Mouse (Mus musculus): ENCODE measurements around the gene Ccdc32.
A peak's percentile ranks its signal among the peaks of the same experiment; 100 is the strongest.

Ccdc32 gene

DNA sequence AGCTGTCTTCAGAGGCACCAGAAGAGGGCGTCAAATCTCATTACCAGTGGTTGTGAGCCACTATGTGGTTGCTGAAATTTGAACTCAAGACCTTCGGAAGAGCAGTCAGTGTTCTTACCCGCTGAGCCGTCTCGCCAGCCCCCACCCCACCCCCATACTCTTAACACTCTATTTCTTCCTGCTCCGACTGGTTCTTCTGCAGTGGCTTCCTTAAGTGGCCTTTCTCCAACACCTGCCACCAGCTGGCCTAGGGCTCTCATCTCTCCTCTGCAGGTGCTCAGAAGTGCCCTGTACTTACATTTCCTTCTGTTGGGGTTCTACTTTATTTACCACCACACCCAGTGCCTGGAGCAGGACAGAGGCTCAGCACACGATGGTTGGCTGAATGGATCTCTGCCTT lies 14.2 kb downstream of the Ccdc32 start:
- no peak for DNase-seq

- DNase-seq: no peak
Observed at GRCm38 (mm10) chr2:119009376-119009775, 19.8 kb downstream of the Ccdc32 start.

GRCm38 (mm10) chr2:119006886-119007285 lies 22.3 kb downstream of the Ccdc32 start:
- DNase-seq: no peak

DNA sequence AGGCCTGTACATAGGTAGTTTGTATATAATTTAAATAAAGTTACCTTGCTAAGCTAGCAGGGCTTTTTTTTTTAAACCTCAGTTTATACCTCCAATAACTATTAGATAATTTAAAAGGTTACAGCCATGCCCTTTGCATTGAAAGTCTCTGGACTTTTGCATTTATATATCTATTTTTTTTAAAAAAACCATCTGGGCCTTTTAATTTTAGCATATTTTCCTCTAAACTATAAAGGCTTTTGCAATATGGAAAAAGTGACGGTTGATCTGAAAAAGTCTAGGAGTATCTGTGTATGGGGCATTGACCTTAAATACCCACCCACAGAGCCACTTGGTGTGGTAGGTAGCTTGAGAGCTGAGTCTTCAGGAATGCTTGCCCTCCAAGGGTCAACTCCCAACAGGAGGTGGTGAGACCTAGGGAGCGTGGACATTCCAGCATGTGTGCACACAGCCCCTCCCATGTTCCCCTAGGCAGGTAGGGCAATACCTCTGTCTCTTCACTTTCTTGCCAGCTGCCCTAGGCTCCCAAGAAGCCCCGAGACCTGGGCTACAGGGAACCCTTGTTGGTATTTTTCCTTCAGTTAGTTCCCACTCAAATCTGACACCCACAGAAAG lies 30.1 kb downstream of the Ccdc32 start:
- DNase-seq: no peak

GRCm38 (mm10) chr2:118998115-118998866 lies 30.9 kb downstream of the Ccdc32 start:
- DNase-seq: no peak

GRCm38 (mm10) chr2:118996798-118997105 lies 32.4 kb downstream of the Ccdc32 start:
- DNase-seq: no peak

- DNase-seq: no peak
Observed at GRCm38 (mm10) chr2:118995919-118996797, 33.0 kb downstream of the Ccdc32 start.

- no peak for DNase-seq
Observed at GRCm38 (mm10) chr2:118995490-118995889, 33.7 kb downstream of the Ccdc32 start.

DNA sequence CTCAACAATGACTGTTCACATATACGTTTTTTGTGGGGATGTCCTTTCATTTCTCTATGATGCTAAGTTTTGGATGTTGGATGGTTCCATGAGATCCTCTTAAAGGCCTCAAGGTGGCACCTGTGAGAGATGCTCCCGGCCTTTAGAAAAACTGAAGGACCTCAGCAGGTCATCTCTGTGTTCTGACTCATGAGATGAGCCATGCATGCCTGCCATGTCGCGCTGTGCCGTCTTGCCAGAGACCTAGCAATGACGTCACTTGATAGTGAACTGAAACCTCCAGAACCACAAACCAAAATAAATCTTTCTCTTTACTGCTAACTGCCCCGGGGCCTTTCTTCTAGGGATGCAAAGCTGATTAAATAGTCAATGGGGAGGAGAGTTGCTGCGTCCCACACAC lies 45.4 kb downstream of the Ccdc32 start:
- no peak for DNase-seq

GRCm38 (mm10) chr2:118980841-118981240 lies 48.4 kb downstream of the Ccdc32 start:
- DNase-seq: no peak

- no peak for DNase-seq
Observed at GRCm38 (mm10) chr2:118978064-118978463, 51.1 kb downstream of the Ccdc32 start.

- DNase-seq: no peak
Observed at GRCm38 (mm10) chr2:118976941-118977340, 52.3 kb downstream of the Ccdc32 start.

GRCm38 (mm10) chr2:118976282-118976929 lies 52.8 kb downstream of the Ccdc32 start:
- peak; percentile 89 to 90 for DNase-seq

DNA sequence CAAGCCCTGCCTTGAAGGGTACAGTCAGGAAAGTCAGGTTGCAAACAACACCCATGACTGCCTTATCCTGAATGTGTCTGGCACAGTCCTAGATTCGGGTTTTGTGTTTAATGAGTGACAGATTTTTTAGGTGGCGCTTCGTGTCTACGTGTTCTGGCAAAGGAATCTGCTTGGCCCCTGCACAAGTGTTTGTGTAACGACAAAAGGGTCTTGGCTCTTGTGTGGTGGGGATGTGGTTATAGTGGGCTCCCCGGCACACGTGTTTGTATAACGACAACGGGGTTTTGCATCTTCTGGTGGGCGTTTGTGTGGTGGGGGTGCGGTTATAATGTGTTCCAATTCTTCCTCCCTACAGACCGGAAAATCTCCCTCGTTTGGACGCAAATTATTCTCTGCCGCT lies 53.3 kb downstream of the Ccdc32 start:
- DNase-seq: peak in 1 of 2 experiments; percentile 11

- DNase-seq: peak; percentile 85 to 88
Observed at GRCm38 (mm10) chr2:118972687-118973376, 56.4 kb downstream of the Ccdc32 start.

DNA sequence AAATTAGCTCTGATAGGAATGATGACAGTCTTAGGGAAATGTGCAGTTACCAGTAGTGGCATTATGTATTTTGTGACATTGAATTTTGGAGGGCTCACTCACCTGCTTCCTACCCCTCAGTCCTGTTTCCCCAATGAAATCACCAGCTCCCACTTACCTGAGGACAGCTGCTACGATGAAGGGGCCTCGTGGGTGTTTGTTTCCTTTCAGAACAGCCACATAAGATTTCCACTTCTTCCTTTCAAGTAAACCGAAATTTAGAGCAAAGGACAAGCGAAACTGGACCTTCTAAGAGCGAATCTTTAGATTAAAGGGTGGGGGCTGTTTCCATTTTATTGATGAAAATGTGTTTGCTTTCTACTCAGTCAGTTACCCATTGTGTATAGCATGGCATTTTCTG lies 57.1 kb downstream of the Ccdc32 start:
- no peak for DNase-seq

DNA sequence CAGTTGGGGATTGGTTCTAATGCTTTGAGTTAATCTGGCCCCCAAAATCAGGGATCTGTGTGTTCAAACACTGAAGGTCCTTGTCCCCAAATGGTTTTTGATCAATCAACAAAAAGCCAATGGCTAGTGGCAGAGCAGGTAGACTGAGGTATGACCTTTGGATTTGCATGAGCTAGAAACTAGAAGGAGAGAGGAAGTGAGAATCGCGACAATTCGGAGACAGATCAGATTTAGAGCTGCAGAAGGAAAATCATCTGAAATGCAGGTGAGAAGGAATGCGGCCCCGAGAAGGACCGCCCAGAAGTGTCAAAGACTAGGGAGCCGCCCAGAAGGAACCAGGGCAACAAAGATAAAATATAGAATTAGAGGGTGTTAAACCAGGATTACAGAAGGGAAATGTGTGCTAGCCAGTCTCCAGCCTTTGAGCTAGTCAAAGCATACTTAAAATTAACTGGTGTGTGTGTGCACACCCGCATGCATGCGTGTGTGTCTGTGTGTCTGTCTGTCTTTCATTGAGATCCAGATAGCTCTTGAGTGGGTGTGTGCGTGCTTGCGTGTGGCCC lies 59.5 kb downstream of the Ccdc32 start:
- DNase-seq: no peak

All from kidney, postnatal 25 days (tissue).